Mouse (Mus musculus) spleen, postnatal 10 days (tissue): ENCODE measurements around the gene Homer2.

Experiments
- DNase-seq, 2 experiments: peaks; one replicate each; pipeline ENCODE4 v3.0.0; 2021 to 2022; ENCODE audit warnings: low spot score in 2 of 2

The Homer2 gene

DNA sequence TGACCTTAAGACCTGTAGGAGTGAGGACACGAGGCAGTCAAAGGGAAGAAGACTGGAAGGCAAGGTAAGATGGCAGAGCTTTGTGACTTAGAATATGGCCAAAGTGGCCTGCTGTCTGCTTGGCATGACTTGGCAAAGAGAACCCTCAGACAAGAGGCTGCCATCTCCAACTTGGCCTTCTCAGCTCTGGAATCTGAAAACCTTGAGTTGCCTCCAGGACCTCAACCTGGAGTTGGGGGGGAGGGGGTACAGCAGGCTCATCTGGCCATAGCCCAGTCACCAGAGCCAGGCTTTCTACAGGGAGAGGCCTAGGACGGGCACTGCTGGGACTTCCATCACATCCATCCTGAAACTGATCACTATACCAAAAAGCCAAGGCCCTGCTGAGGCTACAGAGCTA lies 55.0 kb downstream of the Homer2 start:
- no peak for DNase-seq

DNA sequence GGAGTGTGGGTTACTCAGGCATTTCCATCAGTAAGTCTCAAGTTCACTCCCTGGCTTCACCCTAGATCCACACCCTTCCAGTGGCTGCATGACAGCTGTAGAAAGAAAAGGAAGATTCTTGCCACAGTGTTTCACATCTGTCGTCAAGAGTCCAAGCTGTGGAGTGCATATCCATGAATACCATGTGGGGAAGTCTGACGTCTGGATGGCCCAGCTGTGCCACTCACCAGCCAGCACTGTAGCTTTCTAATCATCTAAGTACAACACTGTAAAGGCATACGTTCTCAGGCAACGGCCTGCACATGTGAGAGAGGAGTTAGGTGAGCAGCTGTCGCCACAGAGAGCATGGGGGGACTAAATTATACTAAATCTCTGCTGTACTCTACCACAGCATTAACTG lies 56.0 kb downstream of the Homer2 start:
- no peak for DNase-seq

DNA sequence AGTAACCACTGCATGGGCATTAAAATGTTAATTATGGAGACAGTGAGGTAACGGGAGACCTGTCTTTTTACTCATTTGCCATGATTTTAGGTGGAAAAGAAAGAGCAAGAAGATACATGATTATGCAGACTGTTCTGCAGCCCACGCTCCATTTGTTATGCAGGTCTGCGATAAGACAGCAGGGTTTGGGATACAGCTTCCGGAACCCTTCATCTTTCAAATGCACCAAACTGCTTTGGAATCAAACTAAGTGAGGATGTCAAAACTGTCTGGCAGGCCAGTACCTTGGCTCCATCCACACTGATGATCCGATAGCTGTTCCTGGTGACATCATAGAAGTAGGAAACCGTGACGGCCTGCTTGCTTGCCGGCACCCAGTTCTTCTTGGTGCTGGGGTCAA lies 58.1 kb downstream of the Homer2 start:
- no peak for DNase-seq

DNA sequence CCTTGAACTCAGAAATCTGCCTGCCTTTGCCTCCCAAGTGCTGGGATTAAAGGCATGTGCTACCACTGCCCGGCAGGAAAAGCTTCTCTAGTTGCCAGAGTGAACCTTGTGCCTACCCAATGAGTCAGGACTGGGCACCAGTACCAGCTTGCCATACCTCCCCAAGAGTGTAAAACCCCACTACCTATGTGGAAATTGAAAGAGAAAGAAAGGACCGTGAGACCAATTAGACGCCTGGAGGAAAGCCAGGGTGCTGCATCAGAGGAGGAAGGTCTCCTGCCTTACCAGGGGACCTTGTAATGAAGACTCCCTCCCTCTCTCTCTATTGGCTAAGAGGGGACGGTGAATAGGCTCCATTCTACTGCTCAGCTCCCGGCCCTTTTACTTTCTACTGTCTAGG lies 59.4 kb downstream of the Homer2 start:
- no peak for DNase-seq

DNA sequence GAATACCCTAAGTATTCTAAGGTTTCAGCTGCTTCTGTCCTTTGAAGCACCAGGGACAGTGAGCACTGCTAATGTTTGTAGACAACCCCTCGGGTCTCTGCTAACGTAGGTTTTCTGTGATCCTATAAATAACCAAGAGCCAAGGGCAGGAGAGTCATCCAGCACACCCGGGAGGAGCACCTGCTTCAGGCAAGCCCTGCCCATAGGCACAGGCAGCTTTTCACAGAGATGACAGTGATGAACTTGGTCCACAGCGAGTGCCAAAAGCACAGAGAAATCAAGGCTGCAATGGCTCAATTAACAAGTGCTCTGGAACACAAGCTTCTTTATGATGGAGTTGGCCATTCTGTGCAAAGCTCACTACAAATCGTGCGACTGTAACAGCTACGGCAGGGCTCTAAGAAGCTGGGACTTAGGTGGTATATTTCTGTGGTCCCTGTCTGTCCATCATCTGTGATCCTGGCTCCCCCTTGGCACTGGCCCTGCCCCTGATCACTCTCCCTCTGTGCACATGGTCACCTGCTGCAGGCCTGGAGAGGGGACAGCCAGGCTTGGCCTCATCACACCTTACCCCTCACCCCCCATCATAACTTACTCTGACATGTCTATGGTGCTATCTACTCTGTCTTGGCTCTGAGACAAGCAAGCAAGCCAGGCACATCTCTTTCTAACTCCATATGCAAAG lies 62.6 kb downstream of the Homer2 start:
- no peak for DNase-seq

DNA sequence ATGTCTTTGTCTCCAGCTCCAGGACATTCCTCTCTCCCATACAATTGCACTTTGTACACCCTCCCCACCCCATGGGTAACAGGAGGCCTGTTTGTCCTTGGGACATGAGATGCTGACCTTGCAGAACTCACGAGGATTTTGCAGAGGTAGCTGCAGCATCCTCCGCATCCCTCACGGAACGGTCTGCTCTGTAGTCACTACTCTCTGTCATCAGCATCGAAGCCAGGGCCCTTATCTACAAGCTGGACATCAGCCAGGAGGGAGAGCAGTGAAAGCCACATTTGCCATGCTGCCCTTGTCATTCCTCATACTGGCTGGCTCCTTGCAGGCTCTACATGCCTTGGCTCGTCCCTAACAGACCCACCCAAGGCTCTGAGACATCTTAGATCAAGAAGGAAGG lies 66.2 kb downstream of the Homer2 start:
- DNase-seq = no peak

DNA sequence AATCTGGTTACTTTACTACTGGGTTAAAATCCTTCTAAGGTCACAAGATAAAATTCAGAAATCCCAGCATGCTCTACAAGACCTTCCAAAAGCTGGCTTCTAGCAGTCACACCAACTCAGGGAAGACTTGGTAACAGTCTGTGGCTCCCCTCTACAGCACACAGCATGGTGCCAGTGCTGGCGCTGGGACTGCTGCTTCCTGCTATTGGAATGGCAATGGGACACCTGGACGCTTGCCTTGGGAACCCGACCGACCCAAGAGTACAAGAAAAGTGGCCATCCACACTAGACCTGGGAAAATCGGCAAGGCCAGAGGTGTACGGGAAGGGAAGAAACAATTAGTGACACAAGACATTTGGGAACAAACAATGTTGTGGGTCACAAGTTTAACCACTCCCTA lies 74.7 kb downstream of the Homer2 start:
- DNase-seq = no peak

DNA sequence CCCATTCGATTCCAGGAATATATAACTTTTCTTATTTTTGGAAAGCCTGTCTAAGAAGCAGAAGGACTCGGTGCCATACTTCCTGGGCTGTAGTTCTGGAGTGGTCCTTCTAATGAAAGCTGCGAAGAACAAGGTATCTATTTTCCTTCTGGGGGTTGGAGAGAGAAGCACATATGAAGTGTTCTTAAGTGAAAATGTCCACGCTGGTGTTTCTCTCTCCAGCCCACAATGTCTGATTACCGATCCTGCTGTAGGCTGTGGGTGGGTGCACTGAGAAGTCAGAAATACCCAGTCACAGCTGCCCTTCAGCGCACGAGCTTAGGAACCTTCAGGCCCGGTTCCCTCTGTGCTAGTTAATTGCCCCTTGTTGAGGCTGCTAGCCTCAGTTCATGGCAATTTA lies 76.1 kb downstream of the Homer2 start:
- no peak for DNase-seq

DNA sequence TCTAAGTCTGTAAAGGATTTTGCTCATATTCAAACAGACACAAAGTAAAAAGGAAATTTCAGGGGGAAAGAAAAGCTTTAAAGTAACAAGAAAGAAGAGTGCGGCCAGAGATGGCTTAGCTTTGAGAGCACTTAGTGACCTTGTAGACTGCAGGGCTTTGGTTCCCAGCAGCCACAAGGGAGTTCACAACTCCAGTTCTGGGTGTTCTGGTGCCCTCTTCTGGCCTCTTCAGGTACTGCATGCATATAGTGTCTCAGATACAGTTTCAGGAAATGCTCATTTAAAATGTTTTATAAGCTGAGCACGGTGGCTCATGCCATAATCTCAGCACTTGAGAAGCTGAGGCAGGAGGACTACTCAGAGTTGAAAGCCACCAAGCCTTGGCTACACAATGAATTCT lies 80.9 kb downstream of the Homer2 start:
- DNase-seq = peak; percentile 16 to 60

DNA sequence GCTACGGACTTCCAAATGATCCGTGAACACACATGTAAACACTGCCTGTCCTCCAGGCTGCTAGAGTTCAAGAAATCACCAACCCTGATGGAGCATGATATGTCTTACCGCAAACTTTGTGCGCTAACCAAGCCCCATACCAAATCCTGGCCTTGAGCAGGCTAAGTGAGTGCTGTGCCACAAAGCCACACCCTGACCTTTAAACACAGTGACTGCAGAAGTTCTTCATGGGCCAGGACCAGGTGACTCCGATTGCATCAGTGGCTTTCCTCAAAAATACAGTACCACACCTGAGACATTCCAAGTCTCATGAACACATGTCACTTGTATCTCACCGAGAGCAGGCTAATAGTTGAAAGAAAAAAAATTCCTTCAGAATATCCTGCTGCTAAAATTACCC lies 83.6 kb downstream of the Homer2 start:
- peak in 1 of 2 experiments; percentile 3 for DNase-seq

DNA sequence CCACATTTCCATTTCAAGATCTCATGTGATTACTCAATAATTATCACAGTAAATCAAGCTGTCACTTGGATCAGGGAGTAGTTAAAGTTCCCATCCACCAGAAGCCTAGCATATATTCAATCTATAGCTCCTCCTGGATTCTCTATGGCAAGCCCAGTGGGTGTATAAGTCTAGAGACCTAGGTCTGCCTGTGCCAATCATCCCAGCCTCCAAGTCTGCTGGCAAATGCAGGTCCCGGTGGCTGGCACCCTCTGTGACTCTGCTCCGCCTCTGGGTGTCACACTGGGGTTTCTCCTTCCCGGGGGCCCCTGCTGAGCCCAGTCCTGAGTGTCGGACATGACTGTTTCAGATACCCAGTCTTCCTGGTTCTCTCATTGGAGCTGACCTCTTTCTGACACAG lies 84.5 kb downstream of the Homer2 start:
- DNase-seq = no peak

DNA sequence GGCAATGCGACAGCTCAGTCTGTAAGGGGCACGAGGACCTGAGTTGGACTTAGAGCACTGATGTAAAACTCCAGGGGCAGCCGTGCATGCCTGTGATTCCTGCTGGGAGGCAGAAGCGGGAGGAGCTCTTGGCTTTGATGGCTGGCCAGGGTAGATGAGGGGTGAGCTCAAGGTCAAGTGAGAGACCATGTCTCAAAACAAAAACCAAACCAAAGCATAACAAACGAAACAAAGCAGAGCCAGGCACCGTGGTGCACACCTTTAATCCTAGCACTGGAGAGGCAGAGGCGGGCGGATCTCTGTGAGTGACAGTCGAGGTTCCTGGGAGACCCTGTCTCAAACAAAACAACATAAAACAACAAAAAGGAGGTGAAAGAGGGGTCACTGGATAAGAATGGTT lies 92.3 kb downstream of the Homer2 start:
- no peak for DNase-seq

DNA sequence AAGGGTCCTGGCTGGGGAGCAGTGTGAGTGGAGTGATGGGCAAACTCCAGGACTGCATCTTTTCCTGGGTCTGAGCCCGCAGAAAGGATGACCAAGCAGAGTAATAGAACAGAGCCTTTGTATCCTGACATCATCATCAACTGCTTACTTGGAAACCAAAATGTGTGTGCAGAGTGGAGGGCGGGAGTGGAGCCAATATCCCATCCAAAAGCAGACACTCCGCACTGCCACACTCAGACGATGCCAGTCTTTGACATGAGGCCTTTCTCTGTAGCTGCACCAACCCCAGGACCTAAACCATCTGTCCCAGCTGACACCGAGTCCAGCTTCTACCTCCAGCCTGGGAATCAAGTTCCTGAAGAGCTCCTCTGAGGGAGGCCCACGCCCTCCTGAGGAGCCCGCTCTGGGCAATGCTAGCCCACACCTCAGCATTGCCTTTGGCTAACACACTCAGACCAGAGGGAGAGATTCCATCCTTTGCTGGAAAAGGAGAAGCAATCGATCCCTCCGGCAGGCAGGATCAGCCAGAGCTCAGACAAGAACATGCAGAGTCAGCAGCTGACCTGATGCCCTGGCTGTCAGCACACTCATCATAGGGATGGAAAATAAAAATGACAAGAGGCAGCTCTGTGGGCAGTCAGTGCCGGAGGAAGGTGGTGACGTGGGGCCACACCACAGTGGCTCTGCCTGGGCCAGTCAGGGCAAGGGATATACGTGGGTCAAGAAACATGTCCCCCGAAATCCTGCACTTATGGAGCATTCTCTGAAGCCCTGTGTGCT lies 94.3 kb downstream of the Homer2 start:
- no peak for DNase-seq

DNA sequence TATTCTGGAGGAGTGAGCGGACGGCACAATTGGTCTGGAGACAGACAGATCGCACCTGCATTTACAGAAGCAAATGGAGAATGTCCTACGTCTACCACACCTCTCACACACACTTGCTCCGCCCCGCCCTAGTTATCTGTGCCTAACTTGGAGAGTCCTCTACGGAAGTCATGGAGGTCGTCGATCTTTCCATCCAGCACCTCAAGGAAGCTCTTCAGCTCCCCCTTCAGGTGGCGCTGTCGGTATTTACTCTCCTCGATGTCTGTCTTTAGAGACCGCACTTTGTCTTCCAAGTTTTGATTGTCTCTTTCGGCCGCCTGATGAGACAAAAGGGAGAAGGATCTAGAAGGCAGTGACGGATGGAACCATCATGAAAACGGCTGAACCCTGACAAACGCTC lies 97.2 kb downstream of the Homer2 start:
- peak in 1 of 2 experiments; percentile 55 for DNase-seq

DNA sequence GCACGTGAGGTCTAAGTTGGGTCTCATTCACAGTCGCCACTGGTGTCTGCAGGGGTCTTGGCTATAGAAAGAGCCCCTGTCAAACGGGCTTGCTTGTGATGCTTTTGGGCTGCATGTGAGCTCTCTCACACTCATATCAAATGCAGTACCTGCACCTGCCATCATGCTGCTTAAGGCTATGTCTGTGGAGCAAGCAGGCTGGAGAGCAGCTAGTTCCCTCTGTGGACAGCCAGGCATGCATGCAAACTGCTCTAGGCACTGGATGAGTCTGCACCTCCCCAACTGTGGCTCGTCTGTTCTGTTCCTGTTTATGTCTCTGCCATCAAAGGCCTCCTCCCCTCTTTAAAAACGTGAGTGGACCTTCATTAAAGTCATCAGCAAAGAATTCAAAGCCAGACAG lies 100.9 kb downstream of the Homer2 start:
- DNase-seq = no peak

DNA sequence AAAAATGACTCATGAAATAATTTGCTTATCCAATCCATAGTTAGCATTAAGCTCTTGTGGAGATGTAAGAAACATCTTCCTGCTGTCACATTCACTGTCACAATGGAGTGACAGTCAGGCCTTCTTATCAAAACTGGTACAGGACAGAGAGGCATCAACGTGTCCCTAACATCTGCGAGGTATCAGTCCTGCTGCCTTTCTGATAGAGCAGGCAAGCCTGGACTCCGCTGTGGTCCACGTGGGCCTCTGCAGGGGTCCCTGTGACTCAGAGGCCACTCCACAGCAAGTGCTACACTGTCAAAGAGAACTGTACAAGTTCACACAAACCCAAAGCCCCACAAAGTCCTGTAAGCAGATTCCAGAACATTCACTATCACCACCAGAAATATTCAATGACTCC lies 101.8 kb downstream of the Homer2 start:
- DNase-seq = no peak

DNA sequence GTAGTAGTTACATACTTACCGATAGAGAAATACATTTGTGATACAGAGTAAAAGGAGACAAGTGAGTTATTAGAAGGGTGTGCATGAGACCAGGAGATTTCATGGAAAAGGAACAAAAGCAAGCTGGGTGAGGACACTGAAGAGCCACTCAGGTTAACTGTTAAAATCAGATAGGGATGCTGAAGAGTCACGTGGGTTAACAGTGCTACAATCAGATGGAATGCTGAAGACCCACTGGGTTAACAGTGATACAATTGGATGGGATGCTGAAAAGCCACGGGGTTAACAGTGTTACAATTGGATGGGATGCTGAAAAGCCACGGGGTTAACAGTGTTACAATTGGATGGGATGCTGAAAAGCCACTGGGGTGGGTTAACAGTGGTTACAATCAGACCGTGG lies 102.3 kb downstream of the Homer2 start:
- no peak for DNase-seq

DNA sequence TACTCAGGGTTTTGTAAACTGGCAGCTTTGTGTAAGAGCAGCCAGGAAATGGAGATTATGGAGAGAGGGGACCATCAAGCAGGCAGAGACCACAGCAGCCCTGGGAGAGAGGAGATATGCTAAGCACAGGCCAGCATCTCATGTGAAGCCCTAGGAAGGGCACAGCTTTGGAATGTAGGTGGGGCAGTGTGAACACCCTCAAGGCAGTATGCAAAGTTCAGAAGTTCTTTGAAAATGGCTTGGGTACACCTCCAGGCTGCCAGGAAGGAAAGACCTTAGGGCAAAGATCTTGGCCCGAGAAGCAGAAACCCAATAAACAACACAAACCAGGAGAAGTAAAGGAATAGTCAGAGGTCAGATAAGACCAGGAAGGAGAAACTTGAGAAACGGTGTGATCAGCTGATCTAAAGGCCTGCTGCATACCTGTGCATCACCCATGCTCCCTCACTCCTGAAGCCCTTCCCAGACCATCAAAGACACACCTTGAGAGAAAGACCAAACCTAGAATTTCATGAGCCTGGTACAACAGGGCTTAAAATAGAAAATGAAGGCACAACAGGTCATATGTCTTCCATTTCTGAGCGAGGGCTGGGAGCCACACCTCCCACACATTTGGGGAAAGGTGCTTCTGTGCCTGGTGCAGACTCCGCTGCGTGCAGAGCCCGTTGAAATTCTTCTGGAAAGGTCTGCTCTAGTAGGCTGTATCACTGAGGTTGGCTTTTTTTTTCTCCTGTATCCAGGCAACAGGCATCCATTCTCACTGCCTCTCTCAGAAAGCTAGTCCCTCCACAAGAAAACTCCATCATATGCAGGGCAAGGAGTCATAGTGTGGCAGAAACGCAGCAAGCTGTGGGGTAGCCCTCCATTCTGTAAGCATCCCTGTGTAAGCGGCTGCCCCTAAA lies 107.7 kb downstream of the Homer2 start:
- DNase-seq = no peak

DNA sequence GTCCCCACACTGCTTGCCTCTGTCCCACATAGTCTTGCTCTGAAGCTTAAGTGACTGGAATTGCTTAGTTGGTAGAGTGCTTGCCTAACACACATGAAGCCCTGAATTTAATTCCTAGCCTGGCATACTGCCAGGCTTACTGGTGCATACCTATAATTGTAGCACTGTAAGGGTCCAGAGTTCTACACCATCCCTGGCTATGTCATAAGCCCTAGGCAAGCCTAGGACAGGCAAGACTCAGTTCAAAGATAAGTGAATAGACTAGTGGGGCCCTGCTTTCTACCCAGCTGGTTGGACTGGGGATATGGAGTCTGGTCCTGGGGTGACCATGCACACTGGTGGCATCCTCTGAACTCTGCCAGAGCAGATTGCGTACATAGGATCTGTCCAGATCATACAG lies 109.7 kb downstream of the Homer2 start:
- peak in 1 of 2 experiments; percentile 8 for DNase-seq

DNA sequence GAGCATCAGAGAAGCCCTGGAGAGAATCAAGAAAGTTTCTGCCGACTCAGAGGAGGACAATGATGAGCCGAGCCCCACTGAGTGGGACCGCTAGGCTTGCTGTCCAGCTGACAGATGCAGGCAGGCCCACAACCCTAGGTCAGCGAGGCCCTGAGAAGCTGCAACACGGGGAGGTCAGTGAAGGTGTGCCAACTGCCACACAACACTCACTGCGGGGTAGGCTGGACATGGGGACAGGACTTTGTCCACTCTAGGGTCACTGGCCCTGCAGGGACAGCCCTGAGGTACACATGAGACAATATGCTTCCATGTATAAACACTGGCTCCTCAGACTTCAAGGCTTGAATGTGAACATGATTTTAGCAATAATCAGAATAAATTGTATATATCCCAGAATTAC lies 111.2 kb downstream of the Homer2 start:
- DNase-seq = no peak

DNA sequence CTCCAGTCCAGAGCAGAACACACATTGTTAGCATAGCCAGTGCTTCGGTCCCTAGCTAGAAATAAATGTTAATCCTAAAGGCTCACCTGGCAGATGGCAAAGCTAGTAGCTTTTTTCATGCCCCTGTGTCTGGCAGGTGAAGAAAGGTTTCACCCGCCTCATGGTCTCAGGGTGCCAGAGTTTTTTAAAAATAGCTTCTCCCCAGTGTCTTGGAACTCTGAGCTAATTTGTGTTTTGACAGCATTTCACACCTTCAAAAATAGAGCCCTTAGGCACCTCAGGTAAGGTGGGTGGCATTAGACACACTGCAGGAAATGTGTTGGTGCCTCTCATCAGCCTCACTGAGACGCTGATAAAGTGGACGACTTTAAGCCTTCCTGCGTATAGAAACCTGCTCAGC lies 112.3 kb downstream of the Homer2 start:
- DNase-seq = no peak

DNA sequence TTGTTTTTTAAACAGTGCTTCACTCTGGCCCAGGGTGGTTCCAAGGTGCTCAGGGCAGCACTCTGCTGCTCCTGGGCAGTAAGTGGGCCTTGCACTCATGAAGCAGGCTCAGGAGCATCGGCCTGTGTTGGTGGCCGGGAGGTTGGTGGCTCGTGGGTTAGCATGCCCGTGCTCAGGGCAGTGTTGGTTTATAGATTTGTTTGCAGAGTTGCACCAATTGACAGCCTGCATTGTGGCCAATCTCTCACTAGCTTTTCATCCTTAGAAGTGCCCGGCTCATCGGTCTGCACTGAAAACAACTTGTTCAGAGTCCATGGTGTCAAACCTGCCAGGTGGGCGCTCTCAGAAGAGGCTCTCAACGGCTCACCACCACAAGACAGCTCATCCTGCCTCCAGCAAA lies 113.9 kb downstream of the Homer2 start:
- peak in 1 of 2 experiments; percentile 8 for DNase-seq

DNA sequence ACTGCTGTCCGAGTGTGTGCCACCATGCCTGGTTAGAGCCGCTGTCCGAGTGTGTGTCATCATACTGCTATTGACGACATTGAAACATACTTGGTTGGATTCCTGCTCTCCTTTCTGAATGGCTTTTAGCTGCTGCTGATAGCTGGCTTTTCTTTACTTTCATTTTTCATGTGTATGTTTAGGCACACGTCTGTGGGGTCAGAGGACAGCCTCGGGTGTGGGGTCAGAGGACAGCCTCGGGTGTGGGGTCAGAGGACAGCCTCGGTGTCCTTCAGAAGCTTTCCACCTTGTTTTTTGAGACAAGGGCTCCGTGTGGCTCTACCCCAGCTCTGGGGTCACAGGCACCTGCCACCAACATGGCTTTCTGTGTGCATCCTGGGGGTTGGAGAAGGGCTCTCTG lies 114.6 kb downstream of the Homer2 start:
- DNase-seq = no peak
